Mouse (Mus musculus) bone marrow macrophage, adult 2 months (primary cell): ENCODE data around the gene Gm20388. TPM values are rescaled to one million over a fixed set of nuclear protein-coding genes. Genes with fewer than 3 reads are reported as not detected.
A peak's percentile ranks its signal among the peaks of the same experiment; 100 is the strongest.

ENCODE experiments used
- H3K27ac ChIP-seq: 2 replicates; pipeline ENCODE4 v1.5.1; 2012; ENCODE audit warnings: low read depth, low read length; ENCODE audit not compliant: insufficient read depth
- H3K4me1 ChIP-seq: 2 replicates; pipeline ENCODE4 v1.6.1; 2012; ENCODE audit warnings: low read length; ENCODE audit not compliant: control insufficient read depth, insufficient read depth
- H3K4me3 ChIP-seq: 2 replicates; pipeline ENCODE4 v1.5.1; 2012; ENCODE audit warnings: mild to moderate bottlenecking, low read length, moderate library complexity; ENCODE audit not compliant: insufficient read depth
- CTCF ChIP-seq: IDR thresholded peaks from 2 replicates; pipeline ENCODE4 v1.5.1; 2012; ENCODE audit warnings: low read depth, mild to moderate bottlenecking, low read length, moderate library complexity
- POLR2A ChIP-seq: IDR thresholded peaks from 2 replicates; pipeline ENCODE4 v1.6.1; 2012; ENCODE audit warnings: mild to moderate bottlenecking, low read depth, low read length, borderline replicate concordance
- polyA plus RNA-seq: library from polyadenylated mRNA; stranded (reverse); fragments of >200 nt; gene quantifications from 2 replicates; pipeline ENCODE4 v1.2.4, GENCODE M21; 2012; ENCODE audit not compliant: missing spikeins, insufficient read depth, insufficient read length

Gene Gm20388
- polyA plus RNA-seq, 1 experiment = 32.7 TPM

DNA sequence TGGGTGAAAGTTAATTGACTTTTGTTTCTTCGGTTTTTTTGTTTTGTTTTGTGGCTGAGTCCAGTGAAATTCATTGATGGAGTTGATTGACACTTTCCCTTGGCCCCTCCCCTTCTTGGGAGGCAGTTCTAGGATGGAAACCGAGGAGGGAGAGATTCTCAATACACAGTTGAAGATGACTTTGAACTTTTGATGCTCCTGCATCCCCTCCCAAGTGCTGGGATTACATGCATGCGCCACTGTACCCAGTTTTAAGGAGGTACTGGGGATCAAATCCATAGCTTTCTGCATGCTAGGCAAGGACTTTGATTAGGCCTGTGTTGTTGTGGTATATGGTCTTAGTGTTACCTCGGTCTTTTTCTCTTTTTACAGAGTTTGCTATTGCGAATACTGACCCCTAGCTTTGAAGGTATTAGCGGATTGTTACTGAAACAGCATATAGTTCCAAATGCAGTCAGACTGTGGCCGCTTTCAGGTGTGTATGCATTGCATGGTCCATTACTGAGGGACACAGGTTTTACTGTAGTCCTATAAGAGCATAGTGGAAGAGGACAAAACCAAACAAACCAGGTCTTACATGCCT lies 3155.6 kb downstream of the Gm20388 start:
- H3K4me3 ChIP-seq = peak overlapping the region; percentile 94
- peaks cover 4% of the 10 kb centered on the region for H3K4me1 ChIP-seq
- TF ChIP-seq POLR2A = no peak
- TF ChIP-seq CTCF = no peak
- peak overlapping the region; percentile 58 for H3K27ac ChIP-seq

DNA sequence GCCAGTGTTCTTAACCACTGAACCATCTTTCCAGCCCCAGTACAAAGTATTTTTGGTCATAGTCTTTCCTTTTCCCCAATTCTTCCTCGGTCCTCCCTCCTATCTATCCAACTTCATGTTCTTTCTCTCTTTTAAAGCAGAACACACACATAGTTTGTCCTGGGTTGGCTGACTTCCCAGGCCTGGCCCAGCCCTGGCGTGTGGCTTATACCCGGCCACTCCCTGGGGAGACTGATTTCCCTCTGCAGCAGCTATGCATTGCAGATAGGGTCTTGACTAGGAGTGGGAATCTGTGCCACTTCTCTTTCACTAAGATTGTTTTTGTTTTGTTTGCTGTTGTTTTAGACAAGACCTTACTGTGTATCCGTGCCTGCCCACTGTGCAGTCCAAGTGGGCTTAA lies 3160.5 kb downstream of the Gm20388 start:
- H3K27ac ChIP-seq = no peak overlapping the region
- H3K4me3 ChIP-seq = no peak overlapping the region
- no peaks in the 10 kb centered on the region; the same call in 1 of the 2 replicates for H3K4me1 ChIP-seq
- TF ChIP-seq CTCF (no peak), POLR2A (no peak)

DNA sequence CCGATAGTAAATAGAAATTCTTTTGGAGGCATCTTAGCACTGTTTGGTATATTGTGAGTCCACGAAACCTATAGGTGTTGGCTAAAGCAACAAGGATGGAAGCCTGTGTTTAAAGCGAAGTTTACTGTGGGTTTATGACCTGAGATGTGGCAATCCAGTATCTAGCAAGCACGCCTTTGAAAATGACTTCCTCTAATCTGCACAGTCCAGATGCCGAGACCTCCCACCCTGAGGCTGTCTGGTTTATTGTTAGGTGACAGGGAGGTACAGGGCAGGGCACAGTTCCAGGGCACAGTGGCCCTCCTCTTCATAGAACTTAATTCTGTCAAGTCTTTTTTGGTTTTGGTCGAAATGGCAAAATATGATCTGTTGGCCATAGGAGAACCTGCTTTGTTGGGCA lies 3166.6 kb downstream of the Gm20388 start:
- H3K27ac ChIP-seq = no peak overlapping the region
- no peak for TF ChIP-seq POLR2A
- TF ChIP-seq CTCF = no peak
- H3K4me3 ChIP-seq = no peak overlapping the region
- H3K4me1 ChIP-seq = no peaks in the 10 kb centered on the region

DNA sequence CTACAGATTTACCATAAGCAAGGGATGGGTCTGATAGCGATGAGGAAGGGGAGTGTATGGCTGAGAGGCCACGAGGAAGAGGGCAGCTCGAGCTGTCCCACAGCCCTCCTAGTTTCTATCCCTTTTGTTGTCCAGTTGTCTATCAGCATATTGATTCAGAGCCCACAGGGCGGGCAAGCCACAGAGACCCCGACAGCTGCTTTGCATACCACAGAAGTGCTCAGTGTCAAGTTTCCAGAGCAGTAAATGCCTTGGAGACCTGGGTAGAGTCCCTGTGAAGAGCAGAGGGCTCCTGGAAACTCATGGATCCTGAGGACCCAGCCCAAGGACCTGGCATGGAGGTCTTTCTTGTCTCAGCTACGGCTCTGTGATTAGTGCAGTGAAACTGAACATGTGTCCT lies 3172.4 kb downstream of the Gm20388 start:
- no peaks in the 10 kb centered on the region for H3K4me1 ChIP-seq
- H3K4me3 ChIP-seq = no peak overlapping the region
- TF ChIP-seq POLR2A (no peak), CTCF (no peak)
- H3K27ac ChIP-seq = no peak overlapping the region

DNA sequence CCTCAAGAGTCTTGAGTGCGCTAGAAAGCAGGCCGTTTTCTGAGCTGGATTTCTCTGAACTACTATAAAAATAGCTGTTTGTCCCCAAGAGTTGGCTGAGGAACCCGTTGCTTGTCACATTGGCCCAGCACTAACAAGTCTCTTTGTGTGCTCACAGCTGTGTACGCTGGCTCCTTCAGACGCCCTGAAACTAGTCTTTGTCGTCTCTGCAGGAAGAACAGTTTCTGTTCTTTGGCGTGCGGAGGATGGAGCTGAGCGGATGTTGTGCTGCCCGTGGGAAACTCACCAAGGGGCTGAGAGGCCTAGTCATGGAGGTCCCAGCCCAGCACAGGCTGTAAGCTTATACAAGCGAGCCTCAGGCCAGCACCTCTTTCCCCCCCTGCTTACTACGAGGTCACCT lies 3173.0 kb downstream of the Gm20388 start:
- TF ChIP-seq POLR2A (no peak), CTCF (no peak)
- no peak overlapping the region for H3K27ac ChIP-seq
- H3K4me1 ChIP-seq = no peaks in the 10 kb centered on the region
- H3K4me3 ChIP-seq = no peak overlapping the region

DNA sequence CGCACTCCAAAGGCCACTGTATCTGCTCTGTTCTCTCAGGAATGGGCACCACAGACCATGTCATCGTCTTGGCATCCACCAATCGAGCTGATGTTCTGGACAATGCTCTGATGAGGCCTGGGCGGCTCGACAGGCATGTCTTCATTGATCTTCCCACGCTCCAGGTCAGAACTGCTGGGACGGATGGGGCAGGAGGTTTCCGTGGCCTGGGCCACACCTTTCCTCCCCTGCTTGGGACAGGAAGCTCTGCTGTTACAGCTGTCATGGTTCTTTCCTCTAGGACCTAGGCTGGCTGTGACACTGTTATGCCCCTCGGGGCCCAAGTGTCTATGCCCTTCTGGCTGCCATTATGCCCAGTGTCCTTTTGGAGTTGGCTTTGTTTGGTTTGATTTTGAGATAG lies 3176.6 kb downstream of the Gm20388 start:
- H3K4me3 ChIP-seq = no peak overlapping the region
- no peaks in the 10 kb centered on the region for H3K4me1 ChIP-seq
- H3K27ac ChIP-seq = no peak overlapping the region
- TF ChIP-seq CTCF = no peak
- no peak for TF ChIP-seq POLR2A

DNA sequence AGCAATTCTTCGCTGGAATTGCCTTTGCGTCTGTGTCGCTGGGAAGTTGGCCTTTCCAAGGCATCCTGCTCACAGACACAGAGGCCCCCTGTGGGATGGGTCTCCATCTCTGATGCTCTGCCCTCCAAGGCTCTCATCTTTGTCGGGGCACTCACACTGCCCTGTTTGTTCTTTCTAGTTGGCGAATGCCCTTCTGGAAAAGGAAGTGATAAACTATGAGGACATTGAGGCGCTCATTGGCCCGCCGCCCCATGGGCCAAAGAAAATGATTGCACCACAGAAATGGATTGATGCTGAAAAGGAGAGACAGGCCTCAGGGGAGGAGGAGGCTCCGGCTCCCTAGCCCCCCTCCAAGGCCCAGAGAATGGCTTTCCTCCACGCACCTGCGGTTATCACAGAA lies 3186.6 kb downstream of the Gm20388 start:
- Histone ChIP-seq H3K4me3 (no peak overlapping the region), H3K4me1 (peaks cover 8% of the 10 kb centered on the region), H3K27ac (no peak overlapping the region)
- TF ChIP-seq CTCF = no peak
- TF ChIP-seq POLR2A = no peak

DNA sequence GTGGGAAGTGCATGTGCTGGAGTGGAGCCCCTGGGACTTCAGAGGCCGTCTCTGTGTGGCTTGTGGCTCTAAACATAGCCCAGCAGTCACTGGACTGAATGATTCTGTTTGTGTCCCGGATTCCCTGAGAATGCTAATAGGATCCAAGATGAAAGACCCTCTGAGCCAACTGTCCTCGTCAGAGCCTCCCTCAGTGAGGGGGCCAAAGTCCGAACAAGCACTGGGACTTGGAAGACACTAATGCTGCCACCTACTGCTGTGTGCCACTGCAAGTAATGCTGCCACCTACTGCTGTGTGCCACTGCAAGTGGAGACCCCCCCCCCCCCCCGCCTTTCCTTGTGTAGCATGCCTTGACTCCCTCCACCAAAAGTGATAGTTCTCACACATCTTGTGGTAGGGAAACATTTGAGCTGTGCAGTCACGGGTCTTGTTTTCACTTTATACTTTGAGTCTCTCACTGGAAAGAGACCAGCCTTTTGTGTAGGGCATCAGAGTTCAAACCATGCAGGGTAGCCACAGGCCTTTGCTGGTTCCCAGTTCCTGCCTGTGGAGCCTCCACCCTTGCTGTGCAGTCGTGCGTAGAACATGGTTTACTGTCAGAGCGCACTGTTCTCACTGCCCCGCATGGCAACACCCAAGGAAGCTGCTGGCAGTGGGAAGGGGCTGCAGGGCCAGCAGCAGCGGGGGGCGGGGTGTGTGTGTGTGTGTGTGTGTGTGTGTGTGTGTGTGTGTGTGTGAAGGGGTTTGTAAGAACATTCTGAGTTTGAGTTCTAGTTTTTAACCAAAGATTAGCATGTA lies 3187.3 kb downstream of the Gm20388 start:
- H3K27ac ChIP-seq = no peak overlapping the region
- H3K4me3 ChIP-seq = no peak overlapping the region
- TF ChIP-seq POLR2A (no peak), CTCF (no peak)
- H3K4me1 ChIP-seq = peaks cover 8% of the 10 kb centered on the region

DNA sequence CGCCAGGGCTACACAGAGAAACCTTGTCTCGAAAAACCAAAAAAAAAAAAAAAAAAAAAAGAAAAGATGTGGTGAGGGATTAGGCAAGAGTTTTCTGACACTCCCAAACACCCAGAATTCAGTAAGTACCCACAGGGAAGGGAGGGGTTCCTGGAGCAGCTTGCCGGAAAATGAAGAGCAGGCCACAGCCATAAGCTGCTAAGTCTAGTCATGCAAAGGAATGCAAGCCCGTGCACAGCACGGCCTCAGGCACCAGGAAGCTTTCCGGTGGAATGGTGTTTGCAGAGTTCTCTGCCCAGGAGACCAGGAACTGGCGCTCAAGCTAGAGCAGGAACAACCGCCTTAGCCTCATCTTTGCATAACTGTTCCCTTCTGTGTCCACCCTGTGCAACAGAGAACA lies 3189.6 kb downstream of the Gm20388 start:
- TF ChIP-seq POLR2A (no peak), CTCF (no peak)
- H3K27ac ChIP-seq = no peak overlapping the region
- H3K4me1 ChIP-seq = peaks cover 10% of the 10 kb centered on the region
- no peak overlapping the region for H3K4me3 ChIP-seq

DNA sequence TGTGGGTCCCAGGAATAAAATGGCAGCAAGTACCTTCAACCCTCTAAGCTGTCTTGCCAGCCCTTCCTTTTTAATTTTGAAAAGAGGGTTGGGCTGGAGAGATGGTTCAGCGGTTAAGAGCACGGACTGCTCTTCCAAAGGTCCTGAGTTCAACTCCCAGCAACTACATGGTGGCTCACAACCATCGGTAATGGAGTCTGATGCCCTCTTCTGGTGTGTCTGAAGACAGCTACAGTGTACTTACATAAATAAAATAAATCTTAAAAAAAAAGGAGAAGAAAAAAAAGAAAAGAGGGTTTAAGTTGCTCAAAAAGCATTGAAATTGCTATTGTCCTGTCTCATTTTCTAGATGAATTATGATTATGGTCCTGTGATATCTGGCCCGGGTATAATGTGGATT lies 3190.6 kb downstream of the Gm20388 start:
- Histone ChIP-seq H3K4me3 (no peak overlapping the region), H3K4me1 (peaks cover 10% of the 10 kb centered on the region), H3K27ac (no peak overlapping the region)
- no peak for TF ChIP-seq CTCF
- TF ChIP-seq POLR2A = no peak
